Mouse (Mus musculus) layer of hippocampus, postnatal 25 days (tissue): Measurements from ENCODE around the gene Igfbp2. TPM values are rescaled to one million over a fixed set of nuclear protein-coding genes. Genes with fewer than 3 reads are reported as not detected.

Experiments used
- total RNA-seq, 2 experiments: library from RNA; stranded (reverse); gene quantifications; 2 replicates each; pipeline ENCODE4 v1.2.3; 2021

Gene Igfbp2
- total RNA-seq, 2 experiments from 2014 or later: 44.4 to 50.5 TPM

Other genes with a start within 250 kb of the Igfbp2 start
- 10 to 100 TPM; 60.0 to 63.3 TPM for gene Smarcal1, start 241.3 kb upstream of the Igfbp2 start, total RNA-seq
- not detected for gene Ankar, start 123.9 kb upstream of the Igfbp2 start, total RNA-seq
- 100 to 1,000 TPM; 504 to 611 TPM for gene Rpl37a, start 113.2 kb upstream of the Igfbp2 start, total RNA-seq
- 10 to 100 TPM; 69.7 to 72.5 TPM for gene Igfbp5, start 50.4 kb downstream of the Igfbp2 start, total RNA-seq
- not detected for gene Tnp1, start 191.4 kb downstream of the Igfbp2 start, total RNA-seq